Mouse (Mus musculus) thymus, postnatal 4 days (tissue): ENCODE results near the gene Stub1.

Source experiments
- DNase-seq: peaks from one replicate; pipeline ENCODE4 v3.0.0; 2021

Gene Stub1

GRCm38 (mm10) chr17:25835816-25836215 lies 2.6 kb upstream of the Stub1 start:
- DNase-seq, result no peak

- no peak for DNase-seq
These were observed 2.1 kb upstream of the Stub1 start for GRCm38 (mm10) chr17:25835301-25835700.

GRCm38 (mm10) chr17:25834595-25835222 lies 1.5 kb upstream of the Stub1 start:
- DNase-seq, result no peak

- no peak for DNase-seq
These were observed 874 bp upstream of the Stub1 start for GRCm38 (mm10) chr17:25833961-25834594.

GRCm38 (mm10) chr17:25832436-25833290 lies 541 bp downstream of the Stub1 start:
- peak; percentile 99 for DNase-seq

- DNase-seq, result no peak
These were observed 1.5 kb downstream of the Stub1 start for GRCm38 (mm10) chr17:25831451-25832281.

- no peak for DNase-seq
These were observed 2.3 kb downstream of the Stub1 start for GRCm38 (mm10) chr17:25830806-25831431.

- DNase-seq, result no peak
These were observed 2.9 kb downstream of the Stub1 start for GRCm38 (mm10) chr17:25830200-25830753.

- no peak for DNase-seq
These were observed 3.6 kb downstream of the Stub1 start for GRCm38 (mm10) chr17:25829558-25830017.

- DNase-seq, result peak; percentile 83
These were observed 4.3 kb downstream of the Stub1 start, which contains the start of gene Jmjd8 for GRCm38 (mm10) chr17:25828712-25829557. Gene Jmjd8, plus strand, starts transcription at chr17:25828867.

GRCm38 (mm10) chr17:25828223-25828594 lies 5.0 kb downstream of the Stub1 start:
- no peak for DNase-seq

- no peak for DNase-seq
These were observed 5.5 kb downstream of the Stub1 start for GRCm38 (mm10) chr17:25827546-25828222.

- no peak for DNase-seq
These were observed 6.2 kb downstream of the Stub1 start for GRCm38 (mm10) chr17:25827011-25827410.

- no peak for DNase-seq
These were observed 7.1 kb downstream of the Stub1 start for GRCm38 (mm10) chr17:25825984-25826570.

- no peak for DNase-seq
These were observed 7.9 kb downstream of the Stub1 start for GRCm38 (mm10) chr17:25825311-25825710.

- no peak for DNase-seq
These were observed 8.7 kb downstream of the Stub1 start for GRCm38 (mm10) chr17:25824362-25825142.

- peak; percentile 78 for DNase-seq
These were observed 9.8 kb downstream of the Stub1 start, which contains the start of gene Wdr24 for GRCm38 (mm10) chr17:25823452-25823851. Gene Wdr24, plus strand, starts transcription at chr17:25823627.

- DNase-seq, result no peak
These were observed 14.1 kb downstream of the Stub1 start for GRCm38 (mm10) chr17:25818851-25819780.
